Mouse (Mus musculus): ENCODE results near the gene Sgip1.

- TF ChIP-seq CTCF (IDR thresholded peaks at IDR 0.05; ENCODE audit: extremely low read depth, insufficient read length, insufficient replicate concordance, low read depth, low read length) (no peak), POLR2A (IDR thresholded peaks at IDR 0.05; ENCODE audit: low read depth, low read length) (no peak)
Measured at GRCm38 (mm10) chr4:102884228-102884627, 143.1 kb downstream of the Sgip1 start.

All from small intestine, adult 2 months (tissue).